Mouse (Mus musculus): ENCODE measurements around the gene Zfyve9. TPM values are rescaled to one million over a fixed set of nuclear protein-coding genes. Genes with fewer than 3 reads are reported as not detected.

Zfyve9 gene
- polyA plus RNA-seq, 1 experiment = 1.8 TPM

DNA sequence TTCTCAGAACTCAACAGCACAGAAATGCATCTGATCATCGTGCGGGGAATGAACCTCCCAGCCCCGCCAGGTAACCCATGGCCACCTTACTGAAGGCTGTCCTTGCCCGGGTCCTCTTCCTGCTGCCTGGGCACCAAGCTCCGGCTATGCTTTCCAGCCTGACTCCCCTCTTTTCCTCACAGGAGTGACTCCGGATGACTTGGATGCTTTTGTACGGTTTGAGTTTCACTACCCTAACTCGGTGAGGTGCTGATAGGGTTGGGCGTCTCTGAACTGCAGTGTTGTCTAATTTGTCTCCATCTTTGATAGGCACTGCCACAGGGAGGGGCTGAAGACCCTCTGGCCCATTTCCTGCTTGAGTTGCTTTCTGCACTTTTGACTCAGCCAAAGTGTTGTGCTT is 150.5 kb downstream of the Zfyve9 start:
- no peak overlapping the region for H3K27ac ChIP-seq (ENCODE audit: control insufficient read depth, insufficient read depth, low read depth, low read length)
- H3K27me3 ChIP-seq (ENCODE audit: control insufficient read depth, insufficient read depth, low read length) = no peaks in the 10 kb centered on the region
- H3K4me1 ChIP-seq (ENCODE audit: control insufficient read depth, insufficient read depth, low read length) = no peaks in the 10 kb centered on the region; the same call in 1 of the 2 replicates
- no peaks in the 10 kb centered on the region; the same call in 1 of the 2 replicates for H3K36me3 ChIP-seq (ENCODE audit: control insufficient read depth, insufficient read depth, low read length)
- no peak for TF ChIP-seq POLR2A (IDR thresholded peaks at IDR 0.05; ENCODE audit: control insufficient read depth, low read depth, low read length)
- no peak for TF ChIP-seq CTCF (IDR thresholded peaks at IDR 0.05; ENCODE audit: control insufficient read depth, insufficient read depth, insufficient replicate concordance, low read depth, low read length)
- H3K4me3 ChIP-seq (ENCODE audit: control insufficient read depth, low read depth, low read length) = no peak overlapping the region

DNA sequence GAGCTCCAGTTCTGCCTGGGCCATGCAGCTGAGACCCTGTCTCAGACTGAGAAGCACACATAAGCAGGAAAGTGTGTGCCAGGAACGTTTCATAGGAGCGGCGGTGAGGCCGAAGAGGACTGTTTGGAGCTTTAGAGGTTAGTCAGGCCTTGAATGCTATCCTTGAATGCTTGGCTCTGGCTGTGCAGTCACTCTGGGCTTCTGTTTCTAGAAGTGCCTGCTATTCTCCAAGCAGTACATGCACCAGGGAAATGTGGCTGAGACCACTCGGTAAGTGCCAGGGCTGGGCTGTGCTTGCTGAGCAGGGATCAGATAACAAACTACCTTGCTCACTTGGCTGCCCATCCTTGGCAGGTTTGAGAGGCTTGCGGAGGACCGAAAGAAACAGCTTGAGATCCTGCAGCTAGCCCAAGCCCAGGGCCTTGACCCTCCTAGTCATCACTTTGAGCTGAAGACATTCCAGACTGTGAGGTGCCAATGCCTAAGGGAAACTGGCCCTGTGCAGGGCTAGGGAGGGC is 151.2 kb downstream of the Zfyve9 start:
- Histone ChIP-seq H3K36me3 (ENCODE audit: control insufficient read depth, insufficient read depth, low read length) (no peaks in the 10 kb centered on the region; the same call in none of the 2 replicates), H3K27me3 (ENCODE audit: control insufficient read depth, insufficient read depth, low read length) (no peaks in the 10 kb centered on the region), H3K4me3 (ENCODE audit: control insufficient read depth, low read depth, low read length) (no peak overlapping the region), H3K4me1 (ENCODE audit: control insufficient read depth, insufficient read depth, low read length) (no peaks in the 10 kb centered on the region; the same call in 1 of the 2 replicates), H3K27ac (ENCODE audit: control insufficient read depth, insufficient read depth, low read depth, low read length) (no peak overlapping the region)
- TF ChIP-seq POLR2A (IDR thresholded peaks at IDR 0.05; ENCODE audit: control insufficient read depth, low read depth, low read length) = no peak
- TF ChIP-seq CTCF (IDR thresholded peaks at IDR 0.05; ENCODE audit: control insufficient read depth, insufficient read depth, insufficient replicate concordance, low read depth, low read length) = no peak

DNA sequence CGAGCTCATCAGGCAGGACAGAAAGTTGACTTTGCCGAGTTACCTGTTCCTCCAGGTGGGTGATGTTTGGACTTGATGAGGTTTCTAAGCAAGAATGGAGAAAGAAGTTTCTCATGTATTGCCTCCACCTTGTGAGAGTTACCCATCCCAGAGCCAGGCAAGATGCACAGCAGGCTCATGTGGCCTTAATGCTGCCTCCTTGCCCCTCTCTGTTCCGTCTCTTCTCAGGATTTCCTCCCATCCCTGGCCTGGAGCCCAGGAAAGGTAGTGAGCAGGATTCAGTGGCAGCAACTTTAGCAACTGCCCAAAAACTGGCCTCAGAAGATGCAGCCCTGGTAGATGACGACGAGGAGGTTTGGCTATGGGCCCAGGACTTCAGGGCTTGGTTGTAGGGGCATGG is 153.5 kb downstream of the Zfyve9 start:
- Histone ChIP-seq H3K4me1 (ENCODE audit: control insufficient read depth, insufficient read depth, low read length) (no peaks in the 10 kb centered on the region), H3K27me3 (ENCODE audit: control insufficient read depth, insufficient read depth, low read length) (no peaks in the 10 kb centered on the region), H3K4me3 (ENCODE audit: control insufficient read depth, low read depth, low read length) (no peak overlapping the region), H3K27ac (ENCODE audit: control insufficient read depth, insufficient read depth, low read depth, low read length) (no peak overlapping the region), H3K36me3 (ENCODE audit: control insufficient read depth, insufficient read depth, low read length) (no peaks in the 10 kb centered on the region; the same call in none of the 2 replicates)
- TF ChIP-seq CTCF (IDR thresholded peaks at IDR 0.05; ENCODE audit: control insufficient read depth, insufficient read depth, insufficient replicate concordance, low read depth, low read length) = no peak
- TF ChIP-seq POLR2A (IDR thresholded peaks at IDR 0.05; ENCODE audit: control insufficient read depth, low read depth, low read length) = no peak

DNA sequence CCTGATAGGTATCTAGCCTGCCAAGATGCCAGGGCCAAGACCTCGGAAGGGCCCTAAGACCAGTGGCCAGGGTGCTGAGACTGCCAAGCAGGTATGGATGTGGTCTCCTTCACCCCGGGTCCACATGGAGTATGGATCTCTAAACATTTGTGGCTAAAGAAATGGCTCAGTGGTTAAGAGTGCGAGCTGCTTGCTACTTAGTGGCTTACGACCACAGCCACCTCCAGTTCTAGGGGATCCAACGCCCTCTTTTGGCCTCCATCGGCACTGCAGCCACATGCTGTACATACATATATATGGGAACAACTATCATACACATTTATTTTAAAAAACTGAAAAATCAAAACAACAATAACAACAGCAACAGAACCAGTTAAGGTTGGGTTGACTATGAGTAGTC is 159.1 kb downstream of the Zfyve9 start:
- H3K36me3 ChIP-seq (ENCODE audit: control insufficient read depth, insufficient read depth, low read length) = no peaks in the 10 kb centered on the region; the same call in 1 of the 2 replicates
- H3K4me3 ChIP-seq (ENCODE audit: control insufficient read depth, low read depth, low read length) = no peak overlapping the region
- TF ChIP-seq CTCF (IDR thresholded peaks at IDR 0.05; ENCODE audit: control insufficient read depth, insufficient read depth, insufficient replicate concordance, low read depth, low read length) (peak; percentile 36; the same call in 1 of the 2 replicates), POLR2A (IDR thresholded peaks at IDR 0.05; ENCODE audit: control insufficient read depth, low read depth, low read length) (no peak)
- H3K27me3 ChIP-seq (ENCODE audit: control insufficient read depth, insufficient read depth, low read length) = no peaks in the 10 kb centered on the region
- peaks cover 11% of the 10 kb centered on the region for H3K4me1 ChIP-seq (ENCODE audit: control insufficient read depth, insufficient read depth, low read length)
- H3K27ac ChIP-seq (ENCODE audit: control insufficient read depth, insufficient read depth, low read depth, low read length) = no peak overlapping the region

DNA sequence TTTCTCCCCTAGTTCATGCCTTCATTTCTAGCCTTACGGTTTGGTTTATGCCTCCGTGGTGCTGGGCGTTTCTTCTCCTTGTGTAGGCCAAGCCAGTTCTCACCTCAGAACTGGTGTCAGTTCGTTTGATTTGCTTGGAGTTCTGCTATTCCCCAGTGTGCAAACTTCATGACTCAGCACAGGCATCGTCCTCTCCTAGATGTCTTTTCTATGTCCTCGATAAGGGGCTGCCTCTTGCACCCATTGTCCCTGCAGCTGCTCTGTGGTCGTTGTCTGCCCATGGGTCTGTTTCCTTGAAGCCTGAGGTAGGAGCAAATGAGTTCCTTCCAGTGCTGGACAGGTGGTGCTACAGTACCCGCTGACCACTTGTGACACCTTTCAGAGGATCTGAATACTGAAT is 160.1 kb downstream of the Zfyve9 start:
- Histone ChIP-seq H3K27me3 (ENCODE audit: control insufficient read depth, insufficient read depth, low read length) (no peaks in the 10 kb centered on the region), H3K4me3 (ENCODE audit: control insufficient read depth, low read depth, low read length) (peak overlapping the region; percentile 100), H3K36me3 (ENCODE audit: control insufficient read depth, insufficient read depth, low read length) (no peaks in the 10 kb centered on the region; the same call in 1 of the 2 replicates), H3K4me1 (ENCODE audit: control insufficient read depth, insufficient read depth, low read length) (peaks cover 11% of the 10 kb centered on the region), H3K27ac (ENCODE audit: control insufficient read depth, insufficient read depth, low read depth, low read length) (peak overlapping the region; percentile 69)
- no peak for TF ChIP-seq CTCF (IDR thresholded peaks at IDR 0.05; ENCODE audit: control insufficient read depth, insufficient read depth, insufficient replicate concordance, low read depth, low read length)
- TF ChIP-seq POLR2A (IDR thresholded peaks at IDR 0.05; ENCODE audit: control insufficient read depth, low read depth, low read length) = no peak

DNA sequence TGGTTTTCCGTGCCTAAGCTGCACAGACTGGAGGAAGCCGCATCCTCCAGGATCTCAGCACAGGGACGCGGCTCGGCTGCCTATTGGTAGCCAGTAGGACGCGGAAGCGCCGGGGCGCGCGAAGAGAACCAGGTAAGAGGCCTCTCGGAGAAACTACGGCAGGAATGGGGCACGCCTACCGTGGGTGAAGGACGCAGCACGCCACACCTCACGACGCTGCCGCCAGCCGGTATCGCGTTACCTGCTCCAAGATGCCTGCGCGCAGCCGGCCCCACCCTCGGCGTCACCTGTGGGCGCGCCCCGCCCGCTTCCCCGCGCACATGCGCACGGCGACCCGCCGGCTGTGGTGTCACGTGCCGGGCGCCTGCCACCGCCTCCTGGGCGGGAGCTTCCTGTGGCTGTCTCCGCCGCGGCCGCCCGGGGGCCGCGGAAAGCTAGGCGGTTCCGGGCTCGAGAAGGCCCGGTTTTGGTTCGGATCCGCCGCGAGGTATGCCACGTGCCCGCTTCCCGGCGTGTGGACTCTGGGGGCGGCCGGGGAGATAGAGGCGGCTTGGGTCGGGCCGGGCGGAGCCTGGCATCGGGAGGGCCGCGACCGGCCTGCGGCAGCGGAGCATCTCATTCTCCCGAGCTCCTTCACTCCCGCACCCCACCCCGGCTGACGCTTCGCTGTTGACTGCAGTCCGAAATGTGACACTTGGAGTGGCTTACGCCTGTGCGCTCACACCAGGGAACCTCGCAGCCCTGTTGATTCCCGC is 160.8 kb downstream of the Zfyve9 start, which contains the start of gene Cc2d1b:
Gene Cc2d1b (plus strand): TSS at position 354 of the 755 bp plus-strand sequence.
- peak within 1 kb of the TSS; percentile 69 for H3K27ac ChIP-seq (ENCODE audit: control insufficient read depth, insufficient read depth, low read depth, low read length)
- peak within 1 kb of the TSS; percentile 100 for H3K4me3 ChIP-seq (ENCODE audit: control insufficient read depth, low read depth, low read length)
- no peaks in the 10 kb centered on the region; the same call in 1 of the 2 replicates for H3K36me3 ChIP-seq (ENCODE audit: control insufficient read depth, insufficient read depth, low read length)
- TF ChIP-seq POLR2A (IDR thresholded peaks at IDR 0.05; ENCODE audit: control insufficient read depth, low read depth, low read length) = peak; percentile 69
- no peak for TF ChIP-seq CTCF (IDR thresholded peaks at IDR 0.05; ENCODE audit: control insufficient read depth, insufficient read depth, insufficient replicate concordance, low read depth, low read length)
- H3K27me3 ChIP-seq (ENCODE audit: control insufficient read depth, insufficient read depth, low read length) = no peaks in the 10 kb centered on the region
- peaks cover 11% of the 10 kb centered on the region for H3K4me1 ChIP-seq (ENCODE audit: control insufficient read depth, insufficient read depth, low read length)

DNA sequence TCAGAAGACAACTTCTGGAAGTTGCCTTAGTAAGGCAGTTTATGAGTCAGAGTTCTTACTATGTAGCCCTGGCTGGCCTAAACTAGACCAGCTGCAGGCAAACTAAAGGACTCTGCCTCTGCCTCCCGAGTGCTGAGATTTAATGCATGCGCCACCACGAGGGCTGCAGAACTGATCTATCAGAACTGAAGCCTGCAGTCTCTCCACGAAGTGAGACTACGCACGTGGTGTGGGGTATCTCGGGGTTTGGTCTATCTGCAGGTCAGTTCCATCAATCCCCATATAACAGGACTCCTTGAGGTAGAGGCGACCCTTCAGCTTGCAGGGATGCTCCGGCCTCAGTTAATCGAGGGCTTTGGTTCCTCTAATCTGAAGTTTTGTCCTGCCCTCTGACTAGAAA is 161.4 kb downstream of the Zfyve9 start:
- H3K27me3 ChIP-seq (ENCODE audit: control insufficient read depth, insufficient read depth, low read length) = no peaks in the 10 kb centered on the region
- H3K27ac ChIP-seq (ENCODE audit: control insufficient read depth, insufficient read depth, low read depth, low read length) = peak overlapping the region; percentile 69
- no peaks in the 10 kb centered on the region for H3K36me3 ChIP-seq (ENCODE audit: control insufficient read depth, insufficient read depth, low read length)
- no peak for TF ChIP-seq CTCF (IDR thresholded peaks at IDR 0.05; ENCODE audit: control insufficient read depth, insufficient read depth, insufficient replicate concordance, low read depth, low read length)
- TF ChIP-seq POLR2A (IDR thresholded peaks at IDR 0.05; ENCODE audit: control insufficient read depth, low read depth, low read length) = no peak
- H3K4me3 ChIP-seq (ENCODE audit: control insufficient read depth, low read depth, low read length) = peak overlapping the region; percentile 100
- peaks cover 11% of the 10 kb centered on the region for H3K4me1 ChIP-seq (ENCODE audit: control insufficient read depth, insufficient read depth, low read length)
